Mouse (Mus musculus) liver, embryonic 15.5 days (tissue): ENCODE measurements at regions not wholly inside any gene's neighbourhood (a gene's known extent, or its start where the extent isn't known, plus 50 kb on each side); places are given as distances from the start of the nearest gene placed in this dataset.

Experiments
- ATAC-seq: fragments of 200-750 bp; cut with Nextera tagmentation; 2 replicates; pipeline ENCODE4 v1.8.0; 2017; ENCODE audit warnings: moderate number of reproducible peaks, mild to moderate bottlenecking, moderate library complexity; ENCODE audit not compliant: insufficient read depth
- H3K27ac ChIP-seq: fragments of 300-500 bp; sonication (generic); replicated peaks from 2 replicates; pipeline ENCODE4 v1.5.1; 2015; ENCODE audit warnings: mild to moderate bottlenecking, inconsistent platforms
- H3K27me3 ChIP-seq: fragments of 300-500 bp; sonication (generic); 2 replicates; pipeline ENCODE4 v1.6.1; 2015; ENCODE audit warnings: mild to moderate bottlenecking, inconsistent platforms
- H3K36me3 ChIP-seq: fragments of 300-500 bp; sonication (generic); replicated peaks from 2 replicates; pipeline ENCODE4 v1.6.1; 2015; ENCODE audit warnings: moderate library complexity, mild to moderate bottlenecking, inconsistent platforms
- H3K4me1 ChIP-seq: fragments of 300-500 bp; sonication (generic); replicated peaks from 2 replicates; pipeline ENCODE4 v1.6.1; 2015; ENCODE audit warnings: inconsistent platforms
- H3K4me2 ChIP-seq: fragments of 300-500 bp; sonication (generic); 2 replicates; pipeline ENCODE4 v1.6.1; 2015; ENCODE audit warnings: moderate library complexity, mild to moderate bottlenecking, inconsistent platforms
- H3K4me3 ChIP-seq: fragments of 300-500 bp; sonication (generic); replicated peaks from 2 replicates; pipeline ENCODE4 v1.5.1; 2015; ENCODE audit warnings: mild to moderate bottlenecking, inconsistent platforms
- H3K9ac ChIP-seq: fragments of 300-500 bp; sonication (generic); 2 replicates; pipeline ENCODE4 v1.6.1; 2015; ENCODE audit warnings: moderate library complexity, mild to moderate bottlenecking, inconsistent platforms
- H3K9me3 ChIP-seq: fragments of 300-500 bp; sonication (generic); replicated peaks from 2 replicates; pipeline ENCODE4 v1.6.1; 2016; ENCODE audit warnings: inconsistent platforms
- WGBS: fragments of 180-500 bp; shearing (Covaris S2); methylation state at CpG from one replicate; pipeline ENCODE4 v1.1.7; 2015; ENCODE audit warnings: mixed read lengths; ENCODE audit not compliant: insufficient replicate concordance; 5-methylcytosine and 5-hydroxymethylcytosine counted together

- ATAC-seq: no peak
- Histone ChIP-seq H3K4me2 (no peak overlapping the region), H3K9me3 (no peaks in the 10 kb centered on the region), H3K36me3 (no peaks in the 10 kb centered on the region), H3K9ac (no peak overlapping the region), H3K4me3 (no peak overlapping the region), H3K27me3 (no peaks in the 10 kb centered on the region; the same call in 1 of the 2 replicates), H3K27ac (no peak overlapping the region), H3K4me1 (no peaks in the 10 kb centered on the region)
- 60% methylated on average over 7 of the region's 7 CpGs for WGBS
Measured at GRCm38 (mm10) chr13:97537686-97538085, 222.7 kb downstream of the Gm10260 start.

DNA sequence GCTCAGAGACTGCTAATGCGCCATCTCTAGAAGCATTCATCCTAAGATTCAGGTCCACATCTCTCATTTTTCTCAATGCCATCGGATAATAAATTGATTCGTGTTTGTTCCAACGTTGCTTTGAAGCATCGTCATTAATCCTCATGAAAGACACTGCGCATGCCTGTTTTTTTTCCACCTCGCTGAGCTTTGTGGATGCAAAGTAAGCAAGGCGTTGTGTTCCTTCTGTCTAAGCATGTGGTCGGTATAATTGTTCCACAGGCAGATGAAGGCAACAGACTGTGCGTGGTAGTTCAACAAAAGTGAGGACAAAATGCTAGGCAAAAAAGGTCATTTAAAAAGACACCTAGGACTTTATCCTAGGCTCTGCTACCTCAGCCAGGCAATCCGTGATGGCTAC is 223.2 kb downstream of the Gm10260 start:
- no peaks in the 10 kb centered on the region for H3K9me3 ChIP-seq

GRCm38 (mm10) chr13:97533896-97534666 is 226.4 kb downstream of the Gm10260 start:
- WGBS: 55% methylated on average over 11 of the region's 11 CpGs
- no peaks in the 10 kb centered on the region for H3K9me3 ChIP-seq
- H3K4me2 ChIP-seq: no peak overlapping the region
- no peak overlapping the region for H3K27ac ChIP-seq
- no peak overlapping the region for H3K4me3 ChIP-seq
- H3K36me3 ChIP-seq: no peaks in the 10 kb centered on the region
- H3K4me1 ChIP-seq: no peaks in the 10 kb centered on the region
- H3K27me3 ChIP-seq: no peaks in the 10 kb centered on the region; the same call in 1 of the 2 replicates
- no peak for ATAC-seq
- H3K9ac ChIP-seq: no peak overlapping the region

More for the DNA sequence above, 223.2 kb downstream of the Gm10260 start:
- 75% methylated on average over 11 of the region's 11 CpGs for WGBS
- no peak overlapping the region for H3K27ac ChIP-seq
- no peak overlapping the region for H3K4me2 ChIP-seq
- H3K27me3 ChIP-seq: no peaks in the 10 kb centered on the region; the same call in 1 of the 2 replicates
- ATAC-seq: no peak
- no peak overlapping the region for H3K9ac ChIP-seq
- no peaks in the 10 kb centered on the region for H3K36me3 ChIP-seq
- no peaks in the 10 kb centered on the region for H3K4me1 ChIP-seq
- H3K4me3 ChIP-seq: no peak overlapping the region

GRCm38 (mm10) chr13:97531181-97531580 is 229.3 kb downstream of the Gm10260 start:
- Histone ChIP-seq H3K4me1 (no peaks in the 10 kb centered on the region), H3K4me3 (no peak overlapping the region), H3K27ac (no peak overlapping the region), H3K9me3 (no peaks in the 10 kb centered on the region), H3K4me2 (no peak overlapping the region), H3K9ac (no peak overlapping the region), H3K36me3 (no peaks in the 10 kb centered on the region), H3K27me3 (no peaks in the 10 kb centered on the region; the same call in 1 of the 2 replicates)
- no peak for ATAC-seq
- WGBS: 62% methylated on average over 2 of the region's 2 CpGs

- Histone ChIP-seq H3K4me2 (no peak overlapping the region), H3K4me1 (no peaks in the 10 kb centered on the region), H3K27me3 (no peaks in the 10 kb centered on the region), H3K9me3 (no peaks in the 10 kb centered on the region), H3K4me3 (no peak overlapping the region), H3K9ac (no peak overlapping the region), H3K36me3 (no peaks in the 10 kb centered on the region), H3K27ac (no peak overlapping the region)
- no peak for ATAC-seq
- 38% methylated on average over 2 of the region's 2 CpGs for WGBS
Measured at GRCm38 (mm10) chr13:97530570-97530969, 229.9 kb downstream of the Gm10260 start.

DNA sequence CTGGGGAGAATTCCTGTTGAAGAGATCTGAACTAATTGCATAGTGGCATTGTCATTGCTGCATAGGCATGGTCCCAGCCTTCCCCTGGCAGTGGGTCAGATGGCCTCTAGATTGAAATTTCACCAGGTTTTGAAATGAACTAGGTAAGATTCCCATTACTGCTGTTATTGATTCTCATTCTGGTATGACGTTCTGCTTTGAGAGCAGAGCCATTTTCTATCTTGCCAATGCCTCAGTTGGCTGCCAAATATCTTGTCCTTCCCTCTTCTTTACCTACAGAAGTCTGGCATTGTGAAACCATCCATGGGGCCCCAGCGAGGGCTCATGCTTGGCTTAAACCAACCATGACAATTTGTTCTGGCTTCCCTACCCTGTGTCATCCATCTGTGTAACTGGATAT is 232.5 kb downstream of the Gm10260 start:
- Histone ChIP-seq H3K9ac (no peak overlapping the region), H3K4me2 (no peak overlapping the region)
- 53% methylated on average over 2 of the region's 2 CpGs for WGBS

DNA sequence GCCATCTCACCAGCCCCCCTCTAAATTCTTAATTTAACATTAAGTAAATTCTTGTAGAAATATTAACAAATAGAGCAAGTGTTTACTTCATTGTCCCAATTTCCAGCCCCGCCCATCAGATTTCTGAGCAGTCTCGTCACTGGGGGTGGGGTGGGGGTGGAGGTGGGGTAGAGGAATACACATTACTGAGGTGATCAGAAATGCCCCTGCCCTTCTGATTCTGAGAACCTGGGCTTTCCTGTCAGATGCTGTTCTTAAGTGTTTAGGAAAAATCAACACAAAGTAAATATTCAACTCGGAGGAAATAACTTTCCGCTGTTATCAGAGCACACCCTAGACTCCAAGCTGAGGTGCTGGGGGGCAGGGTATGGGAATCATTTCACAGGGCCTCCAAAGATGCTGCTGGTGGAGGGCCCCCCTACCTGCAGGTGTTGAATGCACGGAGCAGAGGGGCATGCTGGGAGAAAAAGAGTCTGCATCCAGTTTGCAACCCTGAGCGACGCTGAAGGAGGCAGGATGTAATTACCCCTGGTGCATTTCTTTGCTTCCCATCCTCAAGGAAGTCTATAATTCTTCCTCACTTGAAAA is 235.5 kb downstream of the Gm10260 start:
- Histone ChIP-seq H3K36me3 (no peaks in the 10 kb centered on the region), H3K27ac (no peak overlapping the region), H3K9ac (no peak overlapping the region), H3K4me3 (no peak overlapping the region), H3K9me3 (no peaks in the 10 kb centered on the region), H3K4me1 (no peaks in the 10 kb centered on the region), H3K27me3 (no peaks in the 10 kb centered on the region), H3K4me2 (no peak overlapping the region)
- WGBS: 52% methylated on average over 7 of the region's 7 CpGs
- no peak for ATAC-seq

More for the DNA sequence above, 232.5 kb downstream of the Gm10260 start:
- no peaks in the 10 kb centered on the region for H3K27me3 ChIP-seq
- no peak for ATAC-seq
- no peak overlapping the region for H3K27ac ChIP-seq
- H3K4me3 ChIP-seq: no peak overlapping the region
- H3K9me3 ChIP-seq: no peaks in the 10 kb centered on the region
- no peaks in the 10 kb centered on the region for H3K36me3 ChIP-seq
- no peaks in the 10 kb centered on the region for H3K4me1 ChIP-seq

GRCm38 (mm10) chr13:97523523-97524412 is 236.7 kb downstream of the Gm10260 start:
- Histone ChIP-seq H3K4me2 (no peak overlapping the region), H3K4me3 (no peak overlapping the region), H3K27ac (no peak overlapping the region), H3K9ac (no peak overlapping the region), H3K27me3 (no peaks in the 10 kb centered on the region), H3K4me1 (no peaks in the 10 kb centered on the region), H3K36me3 (no peaks in the 10 kb centered on the region), H3K9me3 (no peaks in the 10 kb centered on the region)
- no peak for ATAC-seq
- WGBS: 44% methylated on average over 19 of the region's 19 CpGs

- 73% methylated on average over 13 of the region's 13 CpGs for WGBS
- Histone ChIP-seq H3K9me3 (no peaks in the 10 kb centered on the region), H3K4me1 (no peaks in the 10 kb centered on the region), H3K9ac (no peak overlapping the region), H3K36me3 (no peaks in the 10 kb centered on the region), H3K4me2 (no peak overlapping the region), H3K27ac (no peak overlapping the region), H3K4me3 (no peak overlapping the region), H3K27me3 (no peaks in the 10 kb centered on the region)
- ATAC-seq: no peak
Measured at GRCm38 (mm10) chr13:97520988-97521547, 239.4 kb downstream of the Gm10260 start.

- no peaks in the 10 kb centered on the region for H3K9me3 ChIP-seq
- no peak overlapping the region for H3K4me3 ChIP-seq
- no peak for ATAC-seq
- no peak overlapping the region for H3K4me2 ChIP-seq
- H3K9ac ChIP-seq: no peak overlapping the region
- 64% methylated on average over 4 of the region's 4 CpGs for WGBS
- H3K27ac ChIP-seq: no peak overlapping the region
- no peaks in the 10 kb centered on the region for H3K36me3 ChIP-seq
- no peaks in the 10 kb centered on the region for H3K27me3 ChIP-seq
- no peaks in the 10 kb centered on the region for H3K4me1 ChIP-seq
Measured at GRCm38 (mm10) chr13:97516731-97517130, 243.7 kb downstream of the Gm10260 start.
